ENCODE assay signal across 14 mouse cellular contexts in the genomic region with DNA sequence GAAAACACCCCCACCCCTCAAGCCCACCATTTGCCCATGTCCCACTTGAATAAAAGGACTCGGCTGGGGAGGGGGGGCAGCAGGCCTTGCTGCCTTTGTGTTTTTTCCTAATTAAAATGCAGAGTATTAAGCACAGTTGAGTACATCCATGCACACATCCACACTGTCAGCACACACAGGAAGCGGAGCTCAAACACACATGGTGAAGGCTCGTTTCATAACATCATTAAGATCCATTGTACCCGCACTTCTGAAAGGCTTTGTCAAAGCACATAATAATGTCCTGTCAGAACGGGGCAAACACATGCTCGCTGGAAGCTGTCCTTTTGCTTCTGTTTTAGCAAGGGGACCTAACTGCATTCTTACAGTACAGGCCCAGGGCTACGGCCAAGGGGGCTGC.
DNase-seq lines count a peak whose midpoint lies in the region; ATAC-seq and TF ChIP-seq lines count a peak whose summit lies in the region.
"Had no signal": no experiment of that assay in that cellular context is flagged by ENCODE, and none has a peak within 500 bp of the region (broad histone marks: within the 10 kb centered on the region; RNA-seq: fewer than 3 reads in every experiment).

No protein-coding gene starts in this region.

- no peaks in the 10 kb centered on the region for H3K36me3 ChIP-seq in lung, embryonic 14.5 days (ENCODE audit: insufficient read depth)
- no peaks in the 10 kb centered on the region for H3K36me3 ChIP-seq in forebrain, embryonic 13.5 days (ENCODE audit: poor library complexity, severe bottlenecking)
- H3K36me3 ChIP-seq in heart, embryonic 11.5 days (ENCODE audit: control insufficient read depth, insufficient read depth, low read length), result no peaks in the 10 kb centered on the region
- H3K36me3 ChIP-seq: heart, embryonic 15.5 days; limb, embryonic 12.5 days had no signal

- no peak overlapping the region for H3K9ac ChIP-seq in lung, embryonic 14.5 days
- H3K9ac ChIP-seq in forebrain, embryonic 13.5 days, result no peak overlapping the region
- no peak overlapping the region for H3K9ac ChIP-seq in heart, embryonic 11.5 days (ENCODE audit: low read depth, low read length)
- H3K9ac ChIP-seq: heart, embryonic 15.5 days; limb, embryonic 12.5 days had no signal

- 32% methylated on average over 7 of the region's 7 CpGs for WGBS in lung, embryonic 14.5 days
- 7% methylated on average over 7 of the region's 7 CpGs for WGBS in forebrain, embryonic 13.5 days
- 69% methylated on average over 7 of the region's 7 CpGs for WGBS in heart, embryonic 11.5 days (ENCODE audit: insufficient replicate concordance)

- no peak overlapping the region for H3K4me3 ChIP-seq in lung, embryonic 14.5 days (ENCODE audit: low read depth, low read length)
- no peak overlapping the region for H3K4me3 ChIP-seq in forebrain, embryonic 13.5 days
- no peak overlapping the region for H3K4me3 ChIP-seq in heart, embryonic 11.5 days (ENCODE audit: low read depth, low read length)
- H3K4me3 ChIP-seq: heart, embryonic 15.5 days; limb, embryonic 12.5 days had no signal

- DNase-seq in lung, embryonic 14.5 days, result peak; percentile 69
- no peak for DNase-seq in lung, adult 18-20 months
- DNase-seq in mesoderm, embryonic 11.5 days (ENCODE audit: low read depth, low spot score), result peak; percentile 20
- DNase-seq in retina, embryonic 14.5 days (ENCODE audit: low spot score), result peak; percentile 86
- no peak for DNase-seq in spleen, postnatal 10 days (ENCODE audit: low spot score in 2 of 2)
- no peak for DNase-seq in ovary, postnatal 10 days (ENCODE audit: low spot score)
- DNase-seq: B cell, adult 2 months; kidney, adult 11 months; spleen, adult 18-20 months; thymus, adult 2 months had no signal

- H3K9me3 ChIP-seq in lung, embryonic 14.5 days (ENCODE audit: low read depth, low read length), result no peaks in the 10 kb centered on the region
- H3K9me3 ChIP-seq in forebrain, embryonic 13.5 days (replicated peaks), result no peaks in the 10 kb centered on the region
- H3K9me3 ChIP-seq in heart, embryonic 11.5 days (replicated peaks; ENCODE audit: control insufficient read depth, low read length), result no peaks in the 10 kb centered on the region
- H3K9me3 ChIP-seq: heart, embryonic 15.5 days; limb, embryonic 12.5 days had no signal

- no peak overlapping the region for H3K4me2 ChIP-seq in lung, embryonic 14.5 days
- peak overlapping the region; percentile 38 for H3K4me2 ChIP-seq in forebrain, embryonic 13.5 days
- no peak overlapping the region for H3K4me2 ChIP-seq in heart, embryonic 11.5 days
- H3K4me2 ChIP-seq: heart, embryonic 15.5 days; limb, embryonic 12.5 days had no signal

- 0 out of 2 replicates have a peak overlapping the region, but pooled peaks have one; percentile 42 for H3K27ac ChIP-seq in lung, embryonic 14.5 days (ENCODE audit: low read depth)
- peak overlapping the region; percentile 70 for H3K27ac ChIP-seq in forebrain, embryonic 13.5 days
- H3K27ac ChIP-seq in heart, embryonic 11.5 days (ENCODE audit: low read depth, low read length), result no peak overlapping the region
- H3K27ac ChIP-seq: heart, embryonic 15.5 days; limb, embryonic 12.5 days had no signal

- peaks cover 7% of the 10 kb centered on the region; the same call in 1 of the 2 replicates for H3K4me1 ChIP-seq in lung, embryonic 14.5 days (ENCODE audit: insufficient read depth)
- peaks cover 29% of the 10 kb centered on the region for H3K4me1 ChIP-seq in forebrain, embryonic 13.5 days
- H3K4me1 ChIP-seq in heart, embryonic 11.5 days (ENCODE audit: control insufficient read depth, insufficient read depth, low read length), result no peaks in the 10 kb centered on the region
- H3K4me1 ChIP-seq: limb, embryonic 12.5 days had no signal

- ATAC-seq in lung, embryonic 14.5 days (ENCODE audit: insufficient read depth), result peak; percentile 68; the same call in 1 of the 2 replicates
- peak; percentile 96 for ATAC-seq in forebrain, embryonic 13.5 days
- ATAC-seq in heart, embryonic 11.5 days (replicated peaks; ENCODE audit: insufficient number of reproducible peaks, low FRiP score, low TSS enrichment), result no peak

- no peaks in the 10 kb centered on the region for H3K27me3 ChIP-seq in lung, embryonic 14.5 days (ENCODE audit: insufficient read depth, low read length)
- H3K27me3 ChIP-seq in forebrain, embryonic 13.5 days, result peaks cover 5% of the 10 kb centered on the region; the same call in 1 of the 2 replicates
- no peaks in the 10 kb centered on the region for H3K27me3 ChIP-seq in heart, embryonic 11.5 days (ENCODE audit: control insufficient read depth, insufficient read depth, low read length)
- H3K27me3 ChIP-seq: heart, embryonic 15.5 days had no signal

- TF ChIP-seq CTCF in lung, embryonic 14.5 days (IDR thresholded peaks at IDR 0.05; ENCODE audit: low read depth), result no peak

Comparison
In these comparisons a context has a peak if more than half of its experiments do, and no peak if none do; other contexts are left out.
1. DNase-seq: peak in lung, embryonic 14.5 days (single experiment), mesoderm, embryonic 11.5 days (single experiment) and retina, embryonic 14.5 days (single experiment); none in lung, adult 18-20 months (0 of 2), spleen, postnatal 10 days (0 of 2) and ovary, postnatal 10 days (single experiment).